Mouse (Mus musculus) common myeloid progenitor, adult 5-6 weeks (primary cell): ENCODE data around the gene Vmn1r239-ps. TPM values are rescaled to one million over a fixed set of nuclear protein-coding genes. Genes with fewer than 3 reads are reported as not detected.
"Not testable (repeated sequence)": the region's sequence is repeated elsewhere in the genome, so short reads cannot be mapped to it uniquely, and the experiment has no call there.

Source experiments
- ATAC-seq: replicated peaks from 2 replicates; pipeline ENCODE4 v1.8.0; 2016; ENCODE audit warnings: low read depth, mild to moderate bottlenecking, moderate TSS enrichment, inconsistent platforms; ENCODE audit not compliant: poor library complexity, severe bottlenecking
- total RNA-seq: library from RNA; stranded (forward); fragments of 200-1000, 187-1606 nt; gene quantifications from 2 replicates; pipeline ENCODE4 v1.2.3, GENCODE M21; 2017

Gene Vmn1r239-ps
- total RNA-seq: not detected in 2 replicates

- not testable (repeated sequence) for ATAC-seq
Measured at GRCm38 (mm10) chrX:147453610-147454009, at the start of gene Vmn1r239-ps. Vmn1r239-ps (minus strand) TSS chrX:147453710.

GRCm38 (mm10) chrX:147489551-147489950, 36.0 kb upstream of the Vmn1r239-ps start:
- ATAC-seq: no peak

- no peak for ATAC-seq
Measured at GRCm38 (mm10) chrX:147443386-147443785, 10.1 kb downstream of the Vmn1r239-ps start.

GRCm38 (mm10) chrX:147435400-147435799, 18.1 kb downstream of the Vmn1r239-ps start:
- no peak for ATAC-seq

- ATAC-seq: no peak
Measured at GRCm38 (mm10) chrX:147429753-147430152, 23.8 kb downstream of the Vmn1r239-ps start.

GRCm38 (mm10) chrX:147429129-147429528, 24.4 kb downstream of the Vmn1r239-ps start, which contains the start of gene Il13ra2:
Il13ra2 (minus strand) TSS chrX:147429192.
- ATAC-seq: no peak

Other genes with a start within 250 kb of the Vmn1r239-ps start
- not detected in 2 replicates for gene Il13ra2, start 24.5 kb downstream of the Vmn1r239-ps start, total RNA-seq
- 0.53 and 4.3 TPM in 2 replicates for gene Lrch2, start 100.4 kb upstream of the Vmn1r239-ps start, total RNA-seq